Mouse (Mus musculus) neural tube, embryonic 12.5 days (tissue): ENCODE measurements at regions not wholly inside any gene's neighbourhood (a gene's known extent, or its start where the extent isn't known, plus 50 kb on each side); places are given as distances from the start of the nearest gene placed in this dataset.
"Not testable (repeated sequence)": the region's sequence is repeated elsewhere in the genome, so short reads cannot be mapped to it uniquely, and the experiment has no call there.

Experiments
- ATAC-seq: fragments of 200-750 bp; cut with Nextera tagmentation; 2 replicates; pipeline ENCODE4 v1.8.0; 2017; ENCODE audit warnings: low read depth, mild to moderate bottlenecking, moderate TSS enrichment, moderate library complexity; ENCODE audit not compliant: low FRiP score
- H3K27ac ChIP-seq: fragments of 300-500 bp; sonication (generic); 2 replicates; pipeline ENCODE4 v1.5.1; 2016
- H3K27me3 ChIP-seq: fragments of 300-500 bp; sonication (generic); replicated peaks from 2 replicates; pipeline ENCODE4 v1.6.1; 2016; ENCODE audit warnings: mild to moderate bottlenecking
- H3K36me3 ChIP-seq: fragments of 300-500 bp; sonication (generic); 2 replicates; pipeline ENCODE4 v1.6.1; 2016; ENCODE audit warnings: mild to moderate bottlenecking
- H3K4me1 ChIP-seq: fragments of 300-500 bp; sonication (generic); 2 replicates; pipeline ENCODE4 v1.6.1; 2016
- H3K4me2 ChIP-seq: fragments of 300-500 bp; sonication (generic); replicated peaks from 2 replicates; pipeline ENCODE4 v1.6.1; 2016; ENCODE audit warnings: mild to moderate bottlenecking
- H3K4me3 ChIP-seq: fragments of 300-500 bp; sonication (generic); 2 replicates; pipeline ENCODE4 v1.5.1; 2016
- H3K9ac ChIP-seq: fragments of 300-500 bp; sonication (generic); 2 replicates; pipeline ENCODE4 v1.6.1; 2016; ENCODE audit warnings: mild to moderate bottlenecking
- H3K9me3 ChIP-seq: fragments of 300-500 bp; sonication (generic); 2 replicates; pipeline ENCODE4 v1.6.1; 2016; ENCODE audit warnings: mild to moderate bottlenecking
- WGBS: fragments of 180-500 bp; shearing (Covaris S2); methylation state at CpG from one replicate; pipeline ENCODE4 v1.1.7; 2016; 5-methylcytosine and 5-hydroxymethylcytosine counted together

GRCm38 (mm10) chr1:4622408-4622807 is 185.3 kb upstream of the Gm37988 start:
- Histone ChIP-seq H3K36me3 (no peaks in the 10 kb centered on the region), H3K9me3 (no peaks in the 10 kb centered on the region), H3K4me2 (no peak overlapping the region), H3K27me3 (no peaks in the 10 kb centered on the region), H3K9ac (no peak overlapping the region), H3K27ac (no peak overlapping the region), H3K4me1 (no peaks in the 10 kb centered on the region), H3K4me3 (no peak overlapping the region)
- no peak for ATAC-seq
- 79% methylated on average over 5 of the region's 5 CpGs for WGBS

DNA sequence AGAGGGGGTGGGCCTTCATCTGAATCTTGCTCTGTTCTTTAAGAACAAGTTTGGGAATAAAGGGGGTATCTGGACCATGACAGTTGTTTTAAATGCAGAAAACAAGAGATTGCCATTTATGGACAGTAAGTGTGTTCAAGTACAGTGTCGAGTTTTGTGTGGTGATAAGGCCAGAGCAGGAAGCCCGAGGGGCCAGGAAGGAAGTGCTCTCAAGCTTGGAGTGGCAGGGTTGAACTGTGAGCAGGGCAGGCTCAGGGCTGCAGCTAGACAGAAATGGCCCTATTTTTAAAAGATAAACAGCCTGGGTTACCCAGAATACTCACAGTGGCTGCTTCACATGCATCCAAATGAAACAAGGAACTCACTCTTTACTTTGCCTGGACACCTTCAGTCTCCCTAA is 184.4 kb upstream of the Gm37988 start:
- 77% methylated on average over 2 of the region's 2 CpGs for whole genome bisulfite sequencing
- Histone ChIP-seq H3K9ac (no peak overlapping the region), H3K9me3 (no peaks in the 10 kb centered on the region), H3K27ac (no peak overlapping the region), H3K4me2 (no peak overlapping the region), H3K4me1 (no peaks in the 10 kb centered on the region), H3K36me3 (no peaks in the 10 kb centered on the region), H3K27me3 (no peaks in the 10 kb centered on the region), H3K4me3 (no peak overlapping the region)
- ATAC-seq, result no peak

- no peaks in the 10 kb centered on the region for H3K4me1 ChIP-seq
- H3K9ac ChIP-seq, result no peak overlapping the region
- no peaks in the 10 kb centered on the region for H3K9me3 ChIP-seq
- H3K4me3 ChIP-seq, result no peak overlapping the region
- WGBS, result 55% methylated on average over 7 of the region's 7 CpGs
- no peaks in the 10 kb centered on the region for H3K36me3 ChIP-seq
- no peaks in the 10 kb centered on the region for H3K27me3 ChIP-seq
- H3K27ac ChIP-seq, result no peak overlapping the region
- no peak for ATAC-seq
- H3K4me2 ChIP-seq, result no peak overlapping the region
Measured at GRCm38 (mm10) chr1:4653937-4654336, 153.8 kb upstream of the Gm37988 start.

GRCm38 (mm10) chr1:4655252-4655651 is 152.4 kb upstream of the Gm37988 start:
- no peaks in the 10 kb centered on the region for H3K27me3 ChIP-seq
- no peak overlapping the region for H3K9ac ChIP-seq
- no peak overlapping the region for H3K4me3 ChIP-seq
- no peaks in the 10 kb centered on the region for H3K4me1 ChIP-seq
- H3K36me3 ChIP-seq, result no peaks in the 10 kb centered on the region
- no peak overlapping the region for H3K4me2 ChIP-seq
- no peak for ATAC-seq
- no peak overlapping the region for H3K27ac ChIP-seq
- no peaks in the 10 kb centered on the region for H3K9me3 ChIP-seq

- no peaks in the 10 kb centered on the region for H3K27me3 ChIP-seq
- 48% methylated on average over 5 of the region's 5 CpGs for WGBS
- H3K4me1 ChIP-seq, result no peaks in the 10 kb centered on the region
- no peak for ATAC-seq
- H3K9me3 ChIP-seq, result no peaks in the 10 kb centered on the region
- no peak overlapping the region for H3K9ac ChIP-seq
- H3K4me2 ChIP-seq, result no peak overlapping the region
- H3K36me3 ChIP-seq, result no peaks in the 10 kb centered on the region
- no peak overlapping the region for H3K4me3 ChIP-seq
- no peak overlapping the region for H3K27ac ChIP-seq
Measured at GRCm38 (mm10) chr1:4656883-4657282, 150.8 kb upstream of the Gm37988 start.

GRCm38 (mm10) chr1:4660081-4660480 is 147.6 kb upstream of the Gm37988 start:
- WGBS, result 80% methylated on average over 7 of the region's 7 CpGs
- H3K36me3 ChIP-seq, H3K4me2 ChIP-seq, H3K27me3 ChIP-seq, H3K4me1 ChIP-seq, ATAC-seq, H3K9ac ChIP-seq, H3K27ac ChIP-seq, H3K4me3 ChIP-seq, H3K9me3 ChIP-seq: not testable (repeated sequence)

DNA sequence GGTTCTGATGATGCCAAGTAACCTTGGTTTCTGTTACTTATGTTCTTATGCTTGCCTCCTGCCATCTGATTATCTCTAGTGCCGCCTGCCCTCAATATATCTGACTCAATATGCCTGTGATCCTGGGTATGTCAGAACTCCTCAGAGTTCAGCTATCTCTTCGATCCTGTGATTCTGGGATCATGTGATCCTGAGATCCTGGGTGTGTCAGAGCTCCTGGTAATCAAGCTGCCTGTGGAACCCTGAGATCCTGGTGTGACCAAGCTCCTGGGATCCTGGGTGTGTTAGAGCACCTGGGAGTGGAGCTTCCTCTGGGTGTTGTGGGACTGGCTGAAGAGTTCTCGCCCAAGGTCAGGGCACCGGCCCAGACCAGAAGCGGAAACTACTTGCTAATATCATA is 147.1 kb upstream of the Gm37988 start:
- H3K4me2 ChIP-seq, H3K9me3 ChIP-seq, H3K9ac ChIP-seq, H3K4me3 ChIP-seq, H3K4me1 ChIP-seq, H3K27me3 ChIP-seq, H3K36me3 ChIP-seq, ATAC-seq, H3K27ac ChIP-seq: not testable (repeated sequence)
- 95% methylated on average over 5 of the region's 5 CpGs for WGBS

GRCm38 (mm10) chr1:4661761-4662160 is 145.9 kb upstream of the Gm37988 start:
- no peak overlapping the region for H3K27ac ChIP-seq
- no peaks in the 10 kb centered on the region for H3K4me1 ChIP-seq
- no peaks in the 10 kb centered on the region for H3K27me3 ChIP-seq
- 93% methylated on average over 1 of the region's 1 CpGs for WGBS
- H3K9me3 ChIP-seq, result no peaks in the 10 kb centered on the region
- no peaks in the 10 kb centered on the region for H3K36me3 ChIP-seq
- H3K4me2 ChIP-seq, result no peak overlapping the region
- no peak overlapping the region for H3K4me3 ChIP-seq
- ATAC-seq, result no peak
- no peak overlapping the region for H3K9ac ChIP-seq

DNA sequence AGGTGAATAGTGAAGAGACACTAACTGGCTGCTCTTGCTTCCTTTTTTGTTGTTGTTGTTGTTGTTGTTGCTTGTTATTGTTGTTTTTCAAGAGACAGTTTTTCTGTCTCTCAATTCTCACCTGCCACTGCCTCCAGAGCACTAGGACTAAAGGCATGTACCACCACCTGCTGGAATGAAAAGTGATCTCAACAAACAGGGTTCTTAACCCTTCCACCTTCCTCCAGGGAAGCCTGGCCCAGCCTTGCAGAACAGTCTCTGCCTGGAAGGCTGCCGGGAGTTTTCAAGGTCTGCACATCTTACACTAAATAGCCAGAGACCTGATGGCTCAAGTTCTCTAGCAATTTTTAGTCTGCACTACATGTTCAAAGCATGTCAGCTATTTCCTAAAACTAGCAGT is 138.0 kb upstream of the Gm37988 start:
- Histone ChIP-seq H3K27ac (no peak overlapping the region), H3K4me1 (no peaks in the 10 kb centered on the region), H3K9ac (no peak overlapping the region), H3K27me3 (no peaks in the 10 kb centered on the region), H3K9me3 (no peaks in the 10 kb centered on the region), H3K4me3 (no peak overlapping the region), H3K36me3 (no peaks in the 10 kb centered on the region), H3K4me2 (no peak overlapping the region)
- ATAC-seq, result no peak
- WGBS, result 87% methylated on average over 1 of the region's 1 CpGs

DNA sequence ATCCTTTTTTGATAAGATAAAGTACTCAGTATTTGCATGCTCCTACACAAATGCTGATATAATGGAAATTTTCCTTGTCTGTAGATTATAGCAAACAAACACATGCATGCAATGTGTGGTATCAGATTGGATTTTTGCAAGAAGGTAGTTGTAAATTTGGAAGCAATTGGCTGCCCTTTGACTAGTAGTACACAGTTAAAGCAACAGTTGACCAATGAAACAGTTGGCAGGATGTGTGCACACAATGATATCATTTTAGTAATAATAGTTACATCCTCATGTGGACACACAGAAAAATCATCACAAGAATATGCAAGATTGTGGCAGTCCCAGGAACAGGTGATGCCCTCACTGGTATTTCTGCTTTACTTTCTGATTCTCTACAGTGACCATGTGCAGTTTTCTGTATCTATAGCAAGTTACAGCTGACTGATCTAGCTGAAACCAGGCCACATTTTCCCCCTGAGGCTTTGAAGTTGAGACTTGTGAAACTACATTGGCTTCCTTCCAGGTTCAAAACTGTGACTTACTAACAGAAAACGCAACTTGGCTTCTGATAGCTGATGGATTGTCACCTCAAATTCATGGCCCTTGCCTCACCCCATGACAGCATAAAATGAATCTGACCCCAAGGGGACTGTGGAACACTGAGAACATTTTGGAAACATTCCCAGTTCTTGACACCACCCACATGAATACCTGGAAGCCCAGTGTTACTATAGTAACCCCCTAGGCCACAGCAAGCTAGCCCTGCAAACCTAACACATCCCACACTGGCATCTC is 136.3 kb upstream of the Gm37988 start:
- Histone ChIP-seq H3K36me3 (no peaks in the 10 kb centered on the region), H3K4me3 (no peak overlapping the region), H3K9me3 (no peaks in the 10 kb centered on the region), H3K4me2 (no peak overlapping the region), H3K27ac (no peak overlapping the region), H3K27me3 (no peaks in the 10 kb centered on the region), H3K9ac (no peak overlapping the region), H3K4me1 (no peaks in the 10 kb centered on the region)
- ATAC-seq, result no peak; the same call in 1 of the 2 replicates
- 44% methylated on average over 1 of the region's 1 CpGs for WGBS

DNA sequence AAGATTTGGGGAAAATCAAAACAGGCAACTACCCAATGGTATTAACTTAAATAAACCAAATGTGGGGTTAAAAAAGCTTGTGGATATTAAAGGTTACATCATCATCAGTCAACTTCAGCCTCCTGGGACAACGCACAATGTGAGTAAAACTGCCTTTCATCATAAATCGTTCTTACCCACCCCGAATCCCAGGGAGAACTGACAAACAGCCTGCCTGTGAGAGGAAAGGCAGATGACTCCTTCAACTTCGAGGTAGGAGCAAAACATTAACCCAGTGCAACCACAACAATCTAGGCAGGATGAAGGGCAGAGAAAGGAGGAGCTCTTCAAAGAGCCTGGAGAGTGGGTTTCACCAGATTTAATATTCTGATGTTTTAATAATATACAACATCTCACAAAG is 135.3 kb upstream of the Gm37988 start:
- Histone ChIP-seq H3K27ac (no peak overlapping the region), H3K4me2 (no peak overlapping the region), H3K4me1 (no peaks in the 10 kb centered on the region), H3K27me3 (no peaks in the 10 kb centered on the region), H3K36me3 (no peaks in the 10 kb centered on the region), H3K9me3 (no peaks in the 10 kb centered on the region), H3K4me3 (no peak overlapping the region), H3K9ac (no peak overlapping the region)
- ATAC-seq, result no peak
- WGBS, result 32% methylated on average over 4 of the region's 4 CpGs

GRCm38 (mm10) chr1:4687605-4688004 is 120.1 kb upstream of the Gm37988 start:
- no peak for ATAC-seq

GRCm38 (mm10) chr1:4689096-4689495 is 118.6 kb upstream of the Gm37988 start:
- 27% methylated on average over 26 of the region's 26 CpGs for WGBS
- no peak overlapping the region for H3K9ac ChIP-seq
- no peak overlapping the region for H3K4me3 ChIP-seq

More at GRCm38 (mm10) chr1:4687605-4688004, 120.1 kb upstream of the Gm37988 start:
- no peaks in the 10 kb centered on the region for H3K4me1 ChIP-seq
- 90% methylated on average over 9 of the region's 9 CpGs for WGBS
- no peak overlapping the region for H3K27ac ChIP-seq
- no peak overlapping the region for H3K4me3 ChIP-seq
- no peaks in the 10 kb centered on the region for H3K27me3 ChIP-seq
- H3K36me3 ChIP-seq, result no peaks in the 10 kb centered on the region
- H3K9me3 ChIP-seq, result no peaks in the 10 kb centered on the region
- no peak overlapping the region for H3K9ac ChIP-seq
- H3K4me2 ChIP-seq, result no peak overlapping the region

More at GRCm38 (mm10) chr1:4689096-4689495, 118.6 kb upstream of the Gm37988 start:
- H3K9me3 ChIP-seq, result no peaks in the 10 kb centered on the region
- no peak overlapping the region for H3K27ac ChIP-seq
- no peak for ATAC-seq
- H3K36me3 ChIP-seq, result no peaks in the 10 kb centered on the region
- no peaks in the 10 kb centered on the region for H3K27me3 ChIP-seq
- peak overlapping the region; percentile 44 for H3K4me2 ChIP-seq
- no peaks in the 10 kb centered on the region for H3K4me1 ChIP-seq
